Mouse (Mus musculus) hindbrain, embryonic 14.5 days (tissue): Measurements from ENCODE around the gene Ccr4. TPM values are rescaled to one million over a fixed set of nuclear protein-coding genes. Genes with fewer than 3 reads are reported as not detected.

Experiments used
- ATAC-seq: fragments of 200-750 bp; cut with Nextera tagmentation; 2 replicates; pipeline ENCODE4 v1.8.0; 2017; ENCODE audit warnings: moderate number of reproducible peaks, mild to moderate bottlenecking, moderate TSS enrichment, moderate library complexity; ENCODE audit not compliant: low FRiP score
- DNase-seq: peaks from one replicate; pipeline ENCODE4 v3.0.0-alpha.2; 2015; ENCODE audit warnings: low spot score
- H3K27ac ChIP-seq: fragments of 300-500 bp; sonication (generic); 2 replicates; pipeline ENCODE4 v1.5.1; 2014; ENCODE audit warnings: mild to moderate bottlenecking, moderate library complexity
- H3K27me3 ChIP-seq: fragments of 300-500 bp; sonication (generic); 2 replicates; pipeline ENCODE4 v1.6.1; 2014; ENCODE audit warnings: mild to moderate bottlenecking, low read length, mixed read lengths; ENCODE audit not compliant: control insufficient read depth, insufficient read depth
- H3K36me3 ChIP-seq: fragments of 300-500 bp; sonication (generic); replicated peaks from 2 replicates; pipeline ENCODE4 v1.6.1; 2014; ENCODE audit not compliant: control insufficient read depth, insufficient read depth
- H3K4me1 ChIP-seq: fragments of 300-500 bp; sonication (generic); replicated peaks from 2 replicates; pipeline ENCODE4 v1.6.1; 2014; ENCODE audit warnings: antibody characterized with exemption, low read length, mixed read lengths; ENCODE audit not compliant: control insufficient read depth, insufficient read depth
- H3K4me2 ChIP-seq: fragments of 300-500 bp; sonication (generic); replicated peaks from 2 replicates; pipeline ENCODE4 v1.6.1; 2014; ENCODE audit warnings: mild to moderate bottlenecking, moderate library complexity
- H3K4me3 ChIP-seq: fragments of 300-500 bp; sonication (generic); replicated peaks from 2 replicates; pipeline ENCODE4 v1.5.1; 2014; ENCODE audit warnings: mild to moderate bottlenecking, low read length
- H3K9ac ChIP-seq: fragments of 300-500 bp; sonication (generic); 2 replicates; pipeline ENCODE4 v1.6.1; 2014
- H3K9me3 ChIP-seq: fragments of 300-500 bp; sonication (generic); 2 replicates; pipeline ENCODE4 v1.6.1; 2016; ENCODE audit warnings: low read length; ENCODE audit not compliant: control insufficient read depth
- WGBS: fragments of 180-500 bp; shearing (Covaris S2); extraction: QIAGEN DNeasy Blood & Tissue Kit; methylation state at CpG from one replicate; pipeline ENCODE4 v1.1.7; 2014; 5-methylcytosine and 5-hydroxymethylcytosine counted together
- polyA plus RNA-seq: library from polyadenylated mRNA; unstranded; fragments of >200 nt; fragmentation: Nextera tagmentation; extraction: Ambion mirVana; gene quantifications from 2 replicates; pipeline ENCODE4 v1.2.1, GENCODE M21; 2014

The Ccr4 gene
- polyA plus RNA-seq, 1 experiment from 2014 or later: not detected

- no peaks in the 10 kb centered on the region for H3K9me3 ChIP-seq
- 54% methylated on average over 7 of the region's 7 CpGs for WGBS
- no peaks in the 10 kb centered on the region for H3K4me1 ChIP-seq
- ATAC-seq (no peak), DNase-seq (no peak)
- no peaks in the 10 kb centered on the region for H3K27me3 ChIP-seq
- no peak overlapping the region for H3K27ac ChIP-seq
- H3K4me2 ChIP-seq: no peak overlapping the region
- H3K9ac ChIP-seq: no peak overlapping the region
- no peak overlapping the region for H3K4me3 ChIP-seq
- H3K36me3 ChIP-seq: peaks cover 16% of the 10 kb centered on the region; the same call in 1 of the 2 replicates
Observed at GRCm38 (mm10) chr9:114466871-114467270, 37.8 kb downstream of the Ccr4 start.

GRCm38 (mm10) chr9:114465442-114465841 lies 39.3 kb downstream of the Ccr4 start:
- Histone ChIP-seq H3K4me3 (no peak overlapping the region), H3K27me3 (no peaks in the 10 kb centered on the region), H3K36me3 (peaks cover 20% of the 10 kb centered on the region; the same call in 1 of the 2 replicates), H3K4me2 (no peak overlapping the region), H3K9ac (no peak overlapping the region), H3K4me1 (no peaks in the 10 kb centered on the region), H3K27ac (no peak overlapping the region), H3K9me3 (no peaks in the 10 kb centered on the region)
- DNase-seq: no peak
- ATAC-seq: no peak
- WGBS: 82% methylated on average over 6 of the region's 6 CpGs

- Histone ChIP-seq H3K27me3 (no peaks in the 10 kb centered on the region), H3K9ac (no peak overlapping the region), H3K9me3 (no peaks in the 10 kb centered on the region), H3K4me2 (no peak overlapping the region), H3K4me3 (no peak overlapping the region), H3K36me3 (peaks cover 27% of the 10 kb centered on the region; the same call in 1 of the 2 replicates), H3K4me1 (no peaks in the 10 kb centered on the region), H3K27ac (no peak overlapping the region)
- 93% methylated on average over 7 of the region's 7 CpGs for WGBS
- no peak for ATAC-seq
- no peak for DNase-seq
Observed at GRCm38 (mm10) chr9:114462569-114462968, 42.1 kb downstream of the Ccr4 start.

- no peak overlapping the region for H3K4me2 ChIP-seq
- H3K9me3 ChIP-seq: no peaks in the 10 kb centered on the region
- no peak overlapping the region for H3K9ac ChIP-seq
- no peak overlapping the region for H3K27ac ChIP-seq
- peaks cover 21% of the 10 kb centered on the region; the same call in 1 of the 2 replicates for H3K36me3 ChIP-seq
- no peak for DNase-seq
- H3K27me3 ChIP-seq: no peaks in the 10 kb centered on the region
- ATAC-seq: no peak
- no peak overlapping the region for H3K4me3 ChIP-seq
- WGBS: 96% methylated on average over 3 of the region's 3 CpGs
- no peaks in the 10 kb centered on the region for H3K4me1 ChIP-seq
Observed at GRCm38 (mm10) chr9:114458436-114458835, 46.3 kb downstream of the Ccr4 start.

- Histone ChIP-seq H3K9ac (no peak overlapping the region), H3K9me3 (no peaks in the 10 kb centered on the region), H3K27me3 (no peaks in the 10 kb centered on the region), H3K4me3 (no peak overlapping the region), H3K36me3 (peaks cover 17% of the 10 kb centered on the region; the same call in 1 of the 2 replicates), H3K4me1 (no peaks in the 10 kb centered on the region), H3K27ac (no peak overlapping the region), H3K4me2 (no peak overlapping the region)
- DNase-seq (no peak), ATAC-seq (no peak)
- 72% methylated on average over 2 of the region's 2 CpGs for WGBS
Observed at GRCm38 (mm10) chr9:114455420-114455819, 49.3 kb downstream of the Ccr4 start.

GRCm38 (mm10) chr9:114452418-114452817 lies 52.3 kb downstream of the Ccr4 start:
- Histone ChIP-seq H3K27me3 (no peaks in the 10 kb centered on the region), H3K4me3 (no peak overlapping the region), H3K9me3 (no peaks in the 10 kb centered on the region), H3K27ac (no peak overlapping the region), H3K36me3 (peaks cover 9% of the 10 kb centered on the region; the same call in 1 of the 2 replicates), H3K4me1 (no peaks in the 10 kb centered on the region), H3K4me2 (no peak overlapping the region), H3K9ac (no peak overlapping the region)
- 95% methylated on average over 6 of the region's 6 CpGs for WGBS
- DNase-seq (no peak), ATAC-seq (no peak)

GRCm38 (mm10) chr9:114451615-114452014 lies 53.1 kb downstream of the Ccr4 start:
- Histone ChIP-seq H3K36me3 (0 out of 2 replicates have a peak, but pooled peaks cover 5% of the 10 kb centered on the region), H3K27me3 (no peaks in the 10 kb centered on the region), H3K27ac (no peak overlapping the region), H3K9ac (no peak overlapping the region), H3K4me3 (no peak overlapping the region), H3K4me1 (no peaks in the 10 kb centered on the region), H3K9me3 (no peaks in the 10 kb centered on the region), H3K4me2 (no peak overlapping the region)
- 84% methylated on average over 7 of the region's 7 CpGs for WGBS
- DNase-seq (no peak), ATAC-seq (no peak)

- Histone ChIP-seq H3K4me3 (no peak overlapping the region), H3K36me3 (0 out of 2 replicates have a peak, but pooled peaks cover 2% of the 10 kb centered on the region), H3K27ac (no peak overlapping the region), H3K27me3 (no peaks in the 10 kb centered on the region), H3K9ac (no peak overlapping the region), H3K9me3 (no peaks in the 10 kb centered on the region), H3K4me2 (no peak overlapping the region), H3K4me1 (no peaks in the 10 kb centered on the region)
- ATAC-seq (no peak), DNase-seq (no peak)
- 94% methylated on average over 13 of the region's 13 CpGs for WGBS
Observed at GRCm38 (mm10) chr9:114449120-114449754, 55.5 kb downstream of the Ccr4 start.

- WGBS: 90% methylated on average over 5 of the region's 5 CpGs
- H3K4me1 ChIP-seq: no peaks in the 10 kb centered on the region
Observed at GRCm38 (mm10) chr9:114448700-114449099, 56.0 kb downstream of the Ccr4 start.

More at GRCm38 (mm10) chr9:114448700-114449099, 56.0 kb downstream of the Ccr4 start:
- DNase-seq (no peak), ATAC-seq (no peak)
- Histone ChIP-seq H3K27me3 (no peaks in the 10 kb centered on the region), H3K4me3 (no peak overlapping the region), H3K27ac (no peak overlapping the region), H3K36me3 (0 out of 2 replicates have a peak, but pooled peaks cover 2% of the 10 kb centered on the region), H3K9ac (no peak overlapping the region), H3K4me2 (no peak overlapping the region), H3K9me3 (no peaks in the 10 kb centered on the region)
